Mouse (Mus musculus) embryonic facial prominence, embryonic 12.5 days (tissue): Measurements from ENCODE around the gene Eif4g3. TPM values are rescaled to one million over a fixed set of nuclear protein-coding genes. Genes with fewer than 3 reads are reported as not detected.

Source experiments
- ATAC-seq: fragments of 200-750 bp; cut with Nextera tagmentation; 2 replicates; pipeline ENCODE4 v1.8.0; 2017; ENCODE audit not compliant: insufficient number of reproducible peaks, insufficient read depth, low FRiP score, low TSS enrichment
- H3K27ac ChIP-seq: fragments of 300-500 bp; sonication (generic); 2 replicates; pipeline ENCODE4 v1.5.1; 2016; ENCODE audit warnings: mild to moderate bottlenecking
- H3K27me3 ChIP-seq: fragments of 300-500 bp; sonication (generic); 2 replicates; pipeline ENCODE4 v1.6.1; 2016; ENCODE audit warnings: mild to moderate bottlenecking, moderate library complexity
- H3K36me3 ChIP-seq: fragments of 300-500 bp; sonication (generic); 2 replicates; pipeline ENCODE4 v1.6.1; 2016; ENCODE audit warnings: mild to moderate bottlenecking
- H3K4me1 ChIP-seq: fragments of 300-500 bp; sonication (generic); 2 replicates; pipeline ENCODE4 v1.6.1; 2016
- H3K4me2 ChIP-seq: fragments of 300-500 bp; sonication (generic); replicated peaks from 2 replicates; pipeline ENCODE4 v1.6.1; 2016; ENCODE audit warnings: mild to moderate bottlenecking, moderate library complexity
- H3K4me3 ChIP-seq: fragments of 300-500 bp; sonication (generic); 2 replicates; pipeline ENCODE4 v1.5.1; 2016; ENCODE audit warnings: mild to moderate bottlenecking
- H3K9ac ChIP-seq: fragments of 300-500 bp; sonication (generic); 2 replicates; pipeline ENCODE4 v1.6.1; 2016; ENCODE audit warnings: mild to moderate bottlenecking, moderate library complexity
- H3K9me3 ChIP-seq: fragments of 300-500 bp; sonication (generic); 2 replicates; pipeline ENCODE4 v1.6.1; 2016; ENCODE audit warnings: mild to moderate bottlenecking, moderate library complexity
- WGBS: fragments of 180-500 bp; shearing (Covaris S2); methylation state at CpG from one replicate; pipeline ENCODE4 v1.1.7; 2016; 5-methylcytosine and 5-hydroxymethylcytosine counted together
- polyA plus RNA-seq: library from polyadenylated mRNA; unstranded; fragments of >200 nt; fragmentation: Nextera tagmentation; extraction: Ambion mirVana; gene quantifications from 2 replicates; pipeline ENCODE4 v1.2.1, GENCODE M21; 2016

Eif4g3 gene
- polyA plus RNA-seq, 1 experiment from 2014 or later = 49.7 TPM

DNA sequence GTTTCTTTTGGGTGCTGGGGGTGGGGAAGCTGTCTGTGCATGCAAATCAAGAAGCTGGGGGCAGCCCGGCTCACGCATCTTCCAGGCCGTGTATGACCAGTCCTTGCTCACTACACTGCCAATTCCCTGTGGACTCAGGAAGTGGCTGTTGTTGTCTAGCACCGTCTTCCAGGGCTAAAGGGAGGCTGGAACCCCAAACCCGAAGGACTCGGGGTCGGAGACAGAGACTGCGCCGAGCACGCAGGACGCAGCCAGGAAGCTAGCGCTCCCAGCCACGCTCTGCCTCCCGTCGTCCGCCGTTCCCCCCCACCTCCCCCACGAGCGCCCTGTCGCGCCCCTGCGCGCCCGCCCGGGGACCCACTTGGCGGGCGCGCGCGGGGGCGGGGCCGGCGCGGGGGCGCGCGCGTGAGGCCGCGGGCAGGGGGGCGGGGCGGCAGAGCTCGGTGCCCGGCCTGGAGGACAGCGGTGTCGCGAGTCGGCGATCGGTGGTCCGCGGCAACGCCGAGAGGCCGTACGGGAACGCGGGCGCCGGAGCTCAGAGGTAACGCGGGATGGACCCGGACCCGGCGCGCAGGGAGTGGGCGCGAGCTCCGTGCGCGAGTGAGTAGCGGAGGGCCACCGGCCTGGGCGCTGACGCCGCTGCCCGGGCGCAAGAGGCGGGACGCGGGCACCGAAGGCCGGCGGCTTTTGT lies 223.5 kb downstream of the Eif4g3 start, which contains the start of gene Hp1bp3:
Gene Hp1bp3, plus strand, starts transcription at position 97 of the 691 bp plus-strand sequence.
- 1% methylated on average over 53 of the region's 84 CpGs for WGBS
- ATAC-seq = peak; percentile 52
- peaks cover 28% of the 10 kb centered on the region for H3K4me1 ChIP-seq
- H3K9ac ChIP-seq = peak within 1 kb of the TSS; percentile 99
- H3K27me3 ChIP-seq = no peaks in the 10 kb centered on the region
- 0 out of 2 replicates have a peak, but pooled peaks cover 3% of the 10 kb centered on the region for H3K9me3 ChIP-seq
- peak within 1 kb of the TSS; percentile 99 for H3K27ac ChIP-seq
- peak within 1 kb of the TSS; percentile 99 for H3K4me3 ChIP-seq
- no peaks in the 10 kb centered on the region for H3K36me3 ChIP-seq
- H3K4me2 ChIP-seq = peak within 1 kb of the TSS; percentile 92

DNA sequence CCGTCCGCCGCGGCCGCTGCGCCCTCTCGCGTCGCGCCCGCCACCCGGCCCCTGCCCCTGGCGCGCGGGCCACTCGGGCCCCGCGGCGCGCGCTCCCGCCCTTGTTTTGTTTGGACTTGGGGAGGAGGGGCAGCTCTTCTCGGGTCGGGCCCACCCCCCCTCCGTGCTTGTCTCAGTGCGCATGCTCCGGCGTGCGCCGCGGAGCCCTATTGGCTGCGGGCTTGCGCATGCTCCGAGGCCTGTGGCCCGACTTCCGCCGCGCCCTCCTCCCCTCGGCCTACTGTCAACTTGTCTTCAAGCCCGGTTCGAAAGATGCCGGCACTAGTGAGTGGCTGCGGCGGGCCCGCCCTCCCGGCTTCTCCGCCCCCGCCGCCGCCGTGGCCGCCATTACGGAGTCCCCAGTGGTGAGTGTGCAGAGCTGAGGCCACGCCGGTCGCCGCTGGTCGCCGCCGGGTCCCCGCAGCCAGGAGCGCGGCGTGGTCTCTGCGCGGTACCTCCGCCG lies 224.1 kb downstream of the Eif4g3 start:
- under 1% methylated on average over 46 of the region's 68 CpGs for WGBS
- Histone ChIP-seq H3K4me1 (peaks cover 28% of the 10 kb centered on the region), H3K36me3 (peaks cover under 1% of the 10 kb centered on the region; the same call in 1 of the 2 replicates)

DNA sequence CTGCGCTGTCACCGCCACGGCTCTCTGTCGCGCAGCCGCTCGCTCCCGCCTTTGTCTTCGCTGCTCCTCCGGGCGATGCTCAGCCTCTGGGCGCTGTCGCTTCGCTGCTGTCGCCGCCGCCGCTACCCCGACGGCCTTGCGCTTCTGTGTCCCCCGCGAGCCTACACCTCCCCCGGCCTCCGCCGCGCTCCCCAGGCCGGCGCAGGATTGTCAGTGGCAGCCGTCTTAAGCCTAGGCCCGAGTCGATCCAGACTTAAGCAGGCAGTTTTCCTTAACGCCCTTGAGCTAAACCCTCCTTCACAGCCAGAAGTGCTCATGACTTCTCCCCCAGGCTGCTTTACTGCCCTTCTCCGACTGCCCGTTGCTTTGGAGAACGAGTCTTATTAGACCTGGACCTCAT lies 224.6 kb downstream of the Eif4g3 start:
- Histone ChIP-seq H3K4me3 (peak overlapping the region; percentile 99), H3K27ac (peak overlapping the region; percentile 99), H3K4me2 (peak overlapping the region; percentile 92), H3K36me3 (peaks cover 6% of the 10 kb centered on the region), H3K9ac (peak overlapping the region; percentile 99), H3K27me3 (no peaks in the 10 kb centered on the region), H3K9me3 (0 out of 2 replicates have a peak, but pooled peaks cover under 1% of the 10 kb centered on the region), H3K4me1 (peaks cover 28% of the 10 kb centered on the region)
- ATAC-seq = no peak
- WGBS = 1% methylated on average over 29 of the region's 36 CpGs

More for the DNA sequence above, 224.1 kb downstream of the Eif4g3 start:
- 0 out of 2 replicates have a peak, but pooled peaks cover 3% of the 10 kb centered on the region for H3K9me3 ChIP-seq
- H3K27ac ChIP-seq = peak overlapping the region; percentile 99
- peak overlapping the region; percentile 99 for H3K4me3 ChIP-seq
- H3K27me3 ChIP-seq = no peaks in the 10 kb centered on the region
- peak; percentile 97 for ATAC-seq
- peak overlapping the region; percentile 92 for H3K4me2 ChIP-seq
- H3K9ac ChIP-seq = peak overlapping the region; percentile 99

DNA sequence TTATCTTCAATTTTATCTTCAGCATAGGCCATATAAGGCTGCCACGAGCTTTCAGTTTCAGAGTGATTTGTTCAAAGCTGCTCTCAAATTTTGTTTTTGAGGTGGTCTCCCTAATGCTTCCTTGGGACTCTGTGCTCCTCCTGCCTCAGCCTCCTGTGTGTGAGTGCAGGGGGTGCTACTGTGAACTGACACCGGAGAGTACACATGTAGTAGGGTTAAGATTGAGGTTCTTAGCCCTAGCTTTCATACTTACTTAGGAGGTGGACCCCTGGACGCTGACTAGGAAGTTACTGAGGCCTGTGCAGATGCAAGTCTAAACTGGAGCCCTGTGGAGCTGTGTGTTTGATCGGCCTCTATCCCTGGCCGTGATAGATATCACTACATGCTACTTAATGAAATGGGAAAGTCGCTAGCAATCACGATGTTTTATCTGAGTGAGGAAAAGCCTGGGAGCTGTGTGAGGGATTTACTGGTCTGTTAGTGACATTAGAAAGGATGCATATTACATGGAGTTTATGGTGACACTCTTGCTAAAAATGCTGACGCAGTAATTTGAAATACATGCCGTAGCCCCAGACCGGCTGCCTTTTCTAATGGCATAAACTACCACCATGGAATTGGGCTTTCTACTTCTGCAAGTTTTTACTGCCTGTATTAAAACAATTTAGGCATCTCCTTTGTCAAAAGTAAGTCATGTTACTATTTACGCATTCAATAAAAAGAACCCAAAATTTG lies 225.3 kb downstream of the Eif4g3 start:
- H3K4me2 ChIP-seq = peak overlapping the region; percentile 92
- H3K27me3 ChIP-seq = no peaks in the 10 kb centered on the region
- H3K4me3 ChIP-seq = peak overlapping the region; percentile 99
- H3K36me3 ChIP-seq = peaks cover 12% of the 10 kb centered on the region
- peak overlapping the region; percentile 99 for H3K27ac ChIP-seq
- peaks cover 28% of the 10 kb centered on the region for H3K4me1 ChIP-seq
- H3K9me3 ChIP-seq = no peaks in the 10 kb centered on the region
- no peak for ATAC-seq
- peak overlapping the region; percentile 99 for H3K9ac ChIP-seq
- 81% methylated on average over 11 of the region's 11 CpGs for WGBS

DNA sequence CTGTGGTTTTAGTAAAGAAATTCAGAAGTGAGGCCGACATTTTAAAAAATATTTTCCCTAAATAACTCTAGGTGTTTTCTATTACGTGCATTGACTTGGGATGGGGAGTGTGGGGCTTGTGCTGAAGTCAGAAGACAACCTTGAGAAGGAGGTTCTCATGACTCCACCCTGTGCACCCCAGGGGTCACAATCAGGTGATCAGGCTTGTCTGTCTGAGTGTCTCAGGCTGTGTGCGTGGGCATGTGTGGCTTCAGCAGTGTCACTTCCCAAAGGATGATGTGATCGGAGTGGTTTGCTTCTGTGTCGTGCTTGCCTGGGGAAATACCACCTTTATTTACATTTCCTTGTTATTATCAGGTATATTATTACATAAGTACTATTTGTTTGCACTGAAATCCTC lies 226.5 kb downstream of the Eif4g3 start:
- Histone ChIP-seq H3K4me3 (no peak overlapping the region), H3K4me2 (no peak overlapping the region), H3K9ac (no peak overlapping the region; the same call in 1 of the 2 replicates), H3K36me3 (peaks cover 25% of the 10 kb centered on the region), H3K4me1 (peaks cover 28% of the 10 kb centered on the region), H3K27me3 (no peaks in the 10 kb centered on the region), H3K27ac (no peak overlapping the region), H3K9me3 (no peaks in the 10 kb centered on the region)
- 96% methylated on average over 5 of the region's 5 CpGs for WGBS
- no peak for ATAC-seq

DNA sequence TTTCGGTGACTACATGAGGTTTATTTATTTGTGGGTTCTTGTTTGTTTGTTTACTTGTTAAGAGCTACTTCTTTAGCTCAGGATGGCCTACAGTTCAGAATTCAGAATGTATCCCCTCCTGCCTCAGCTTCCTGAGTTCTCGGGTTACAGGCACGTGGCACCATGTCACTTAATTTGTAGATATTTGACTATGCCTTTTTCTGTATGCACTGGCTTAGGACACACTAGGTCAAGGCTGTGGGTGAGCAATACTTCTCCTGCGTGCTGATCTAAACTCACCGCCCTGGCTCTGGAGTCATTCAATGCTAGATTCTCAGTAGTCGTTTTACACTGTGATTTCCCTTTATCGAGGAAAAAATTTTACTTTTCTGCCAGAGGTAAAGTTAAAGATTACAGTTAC lies 227.9 kb downstream of the Eif4g3 start:
- H3K27ac ChIP-seq = no peak overlapping the region
- WGBS = 82% methylated on average over 7 of the region's 7 CpGs
- no peak overlapping the region for H3K9ac ChIP-seq
- H3K4me2 ChIP-seq = no peak overlapping the region
- H3K9me3 ChIP-seq = no peaks in the 10 kb centered on the region
- peaks cover 34% of the 10 kb centered on the region for H3K36me3 ChIP-seq
- peaks cover 25% of the 10 kb centered on the region for H3K4me1 ChIP-seq
- no peaks in the 10 kb centered on the region for H3K27me3 ChIP-seq
- H3K4me3 ChIP-seq = no peak overlapping the region
- no peak for ATAC-seq

DNA sequence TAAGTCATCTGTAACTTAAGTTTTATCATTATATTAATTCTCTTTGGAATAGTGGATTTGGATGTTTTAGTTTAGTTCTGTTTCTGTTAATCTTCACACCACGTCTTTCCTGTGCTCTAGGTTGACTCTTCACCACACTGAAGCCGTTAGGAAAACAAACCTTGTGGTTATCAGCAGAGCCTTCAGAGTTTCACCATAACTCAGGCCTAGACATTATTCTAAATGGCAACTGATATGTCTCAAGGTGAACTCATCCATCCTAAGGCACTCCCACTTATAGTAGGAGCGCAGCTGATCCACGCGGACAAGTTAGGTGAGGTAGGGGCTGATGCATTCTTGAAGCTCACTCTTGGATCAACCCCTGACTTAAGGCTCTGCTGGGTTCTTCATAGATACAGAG lies 228.6 kb downstream of the Eif4g3 start:
- Histone ChIP-seq H3K9ac (no peak overlapping the region), H3K27me3 (no peaks in the 10 kb centered on the region), H3K4me3 (no peak overlapping the region), H3K27ac (no peak overlapping the region), H3K4me1 (peaks cover 24% of the 10 kb centered on the region), H3K4me2 (no peak overlapping the region), H3K9me3 (no peaks in the 10 kb centered on the region), H3K36me3 (peaks cover 41% of the 10 kb centered on the region)
- ATAC-seq = no peak
- 85% methylated on average over 5 of the region's 5 CpGs for WGBS

DNA sequence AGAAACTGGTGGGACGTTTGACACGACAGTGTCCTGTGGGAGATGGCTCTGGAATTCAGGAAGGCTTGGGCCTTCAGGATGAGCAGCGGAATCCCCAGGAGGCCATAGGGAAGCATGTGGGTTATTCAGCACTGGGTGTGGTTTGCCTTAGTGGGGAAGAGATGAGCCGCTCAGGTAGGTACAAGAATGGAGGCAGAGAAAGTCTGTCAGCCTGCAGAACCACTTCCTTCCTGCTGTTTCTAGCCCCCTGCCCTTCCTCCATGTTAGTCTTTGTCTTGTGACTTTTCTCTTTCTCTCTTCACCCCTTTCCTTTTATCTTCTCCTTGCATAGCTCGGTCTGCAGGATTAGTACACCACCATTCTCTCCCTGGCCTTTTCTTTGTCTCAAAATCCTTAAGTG lies 229.6 kb downstream of the Eif4g3 start:
- 83% methylated on average over 5 of the region's 5 CpGs for WGBS
- H3K9me3 ChIP-seq = no peaks in the 10 kb centered on the region
- no peak overlapping the region for H3K4me2 ChIP-seq
- H3K4me1 ChIP-seq = peaks cover 24% of the 10 kb centered on the region
- H3K27me3 ChIP-seq = no peaks in the 10 kb centered on the region
- H3K4me3 ChIP-seq = no peak overlapping the region
- no peak for ATAC-seq
- H3K27ac ChIP-seq = no peak overlapping the region
- H3K9ac ChIP-seq = no peak overlapping the region
- H3K36me3 ChIP-seq = peaks cover 49% of the 10 kb centered on the region

DNA sequence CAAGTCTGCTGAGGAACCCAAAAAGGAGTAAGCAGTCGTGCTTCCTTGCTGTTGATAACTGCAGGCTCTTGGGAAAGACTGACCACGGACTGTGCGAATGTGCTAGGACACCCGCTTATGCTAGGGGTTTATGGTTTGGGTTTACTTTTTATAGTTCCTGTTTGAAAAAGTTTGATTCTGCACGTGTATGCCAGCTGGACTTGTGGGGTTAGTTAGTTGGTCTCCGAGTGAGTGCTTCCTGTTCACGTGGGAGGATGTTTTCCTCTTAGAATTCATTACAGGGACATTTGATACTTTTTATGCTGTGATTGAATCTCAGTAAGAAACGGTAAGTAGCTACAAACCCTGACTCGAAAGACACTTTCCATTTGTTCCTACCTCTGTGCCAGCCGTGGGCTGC lies 230.8 kb downstream of the Eif4g3 start:
- Histone ChIP-seq H3K9me3 (no peaks in the 10 kb centered on the region), H3K4me3 (no peak overlapping the region), H3K27ac (no peak overlapping the region), H3K27me3 (no peaks in the 10 kb centered on the region), H3K4me2 (no peak overlapping the region), H3K36me3 (peaks cover 61% of the 10 kb centered on the region), H3K9ac (no peak overlapping the region), H3K4me1 (peaks cover 12% of the 10 kb centered on the region; the same call in 1 of the 2 replicates)
- WGBS = 78% methylated on average over 10 of the region's 10 CpGs
- no peak for ATAC-seq

DNA sequence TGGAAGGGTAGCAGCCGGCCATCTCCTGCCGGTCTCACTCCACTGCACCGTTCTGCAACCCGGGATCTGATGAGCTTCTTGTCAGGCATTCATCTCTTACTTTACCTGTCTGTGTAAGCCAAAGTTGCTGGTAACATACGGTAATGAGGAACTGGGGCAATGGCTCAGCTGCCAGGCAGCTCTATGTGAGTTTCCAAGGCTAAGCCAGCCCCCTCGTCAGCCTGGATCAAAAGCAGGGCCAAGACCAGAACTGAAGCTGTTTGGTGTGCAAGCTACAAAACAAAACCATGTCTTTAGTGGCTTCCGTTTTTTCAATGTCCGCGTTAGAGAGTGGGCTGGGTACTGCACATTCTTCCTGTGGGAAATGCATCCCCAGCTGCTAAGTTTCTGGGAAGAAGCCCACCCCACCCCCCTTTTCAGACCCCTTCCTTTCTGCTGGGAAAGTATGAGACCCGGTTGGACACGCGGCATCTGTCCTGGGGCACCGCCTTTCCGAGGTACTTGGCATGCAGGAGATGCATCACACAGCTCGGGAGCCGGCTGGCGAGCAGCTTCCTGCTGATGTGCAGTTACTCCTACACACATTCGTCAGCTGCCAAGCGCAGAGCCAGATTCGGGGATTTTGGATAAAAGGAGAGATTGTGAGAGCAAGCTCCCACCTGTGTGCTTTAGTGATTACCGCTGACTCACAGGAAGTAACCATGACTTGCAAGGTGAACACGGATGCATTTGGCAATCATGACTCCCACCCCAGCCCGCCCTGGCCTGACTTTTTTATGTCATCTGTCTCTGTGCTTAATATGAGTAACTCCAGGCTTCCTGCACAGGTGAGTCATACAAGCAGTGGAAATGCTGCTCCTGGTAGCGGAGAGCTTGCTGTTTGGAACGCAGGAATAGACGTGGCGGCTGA lies 254.2 kb downstream of the Eif4g3 start:
- peaks cover 16% of the 10 kb centered on the region; the same call in 1 of the 2 replicates for H3K27me3 ChIP-seq
- no peak overlapping the region for H3K9ac ChIP-seq
- WGBS = 77% methylated on average over 27 of the region's 27 CpGs
- H3K4me3 ChIP-seq = no peak overlapping the region
- H3K27ac ChIP-seq = 0 out of 2 replicates have a peak overlapping the region, but pooled peaks have one; percentile 6
- peaks cover 22% of the 10 kb centered on the region for H3K4me1 ChIP-seq
- no peaks in the 10 kb centered on the region for H3K9me3 ChIP-seq
- H3K4me2 ChIP-seq = no peak overlapping the region
- ATAC-seq = no peak
- H3K36me3 ChIP-seq = peaks cover 57% of the 10 kb centered on the region
